Comparison of ENCODE assay signal across 8 mouse cellular contexts in the genomic region with DNA sequence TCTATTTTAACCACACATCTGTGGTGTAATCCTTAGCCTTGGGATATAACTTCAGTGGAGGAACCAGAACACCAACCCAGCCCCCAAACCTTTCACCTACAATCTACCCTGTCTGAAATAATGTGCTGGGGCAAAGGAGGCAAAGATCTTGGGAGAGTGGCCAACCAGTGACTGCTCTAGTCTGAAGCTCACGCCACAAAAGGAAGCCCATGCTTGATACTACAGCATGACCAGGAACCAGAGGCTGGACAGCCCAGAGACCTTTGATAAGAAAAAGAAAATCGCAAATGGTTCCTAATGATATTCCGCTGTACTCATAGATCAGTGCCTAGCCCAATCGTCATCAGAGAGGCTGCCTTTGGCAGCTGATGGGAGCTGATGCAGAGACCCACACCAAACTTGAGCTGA. TPM values are rescaled to one million over a fixed set of nuclear protein-coding genes. Genes with fewer than 3 reads are reported as not detected.
DNase-seq lines count a peak whose midpoint lies in the region; ATAC-seq and TF ChIP-seq lines count a peak whose summit lies in the region.

No protein-coding gene starts in this region.

- peak; percentile 6 for DNase-seq in cerebellum, adult 11-12 months
- DNase-seq in cerebellum, postnatal 14 days, result no peak
- peak; percentile 23 for DNase-seq in heart, postnatal 0 days (ENCODE audit: low spot score)
- no peak for DNase-seq in liver, adult 2 months (ENCODE audit: extremely low read depth, low read depth, low spot score)
- DNase-seq in midbrain, postnatal 0 days (ENCODE audit: low spot score), result no peak
- DNase-seq in spleen, postnatal 14 days (ENCODE audit: low spot score in 2 of 2), result no peak
- no peak for DNase-seq in thymus, postnatal 25 days

- H3K79me2 ChIP-seq in liver, adult 2 months (ENCODE audit: control insufficient read depth, insufficient read depth, low read length), result no peaks in the 10 kb centered on the region

- peak overlapping the region; percentile 82 for H3K9ac ChIP-seq in heart, postnatal 0 days (replicated peaks; ENCODE audit: low read depth, low read length)
- H3K9ac ChIP-seq in liver, adult 2 months (ENCODE audit: low read depth, low read length), result no peak overlapping the region
- no peak overlapping the region for H3K9ac ChIP-seq in midbrain, postnatal 0 days (replicated peaks; ENCODE audit: low read length, poor library complexity, severe bottlenecking)

- peaks cover 1% of the 10 kb centered on the region for H3K4me1 ChIP-seq in bone marrow, adult 2 months (ENCODE audit: control insufficient read depth, insufficient read depth, low read length)
- peaks cover 20% of the 10 kb centered on the region for H3K4me1 ChIP-seq in heart, postnatal 0 days (ENCODE audit: control insufficient read depth, insufficient read depth)
- no peaks in the 10 kb centered on the region for H3K4me1 ChIP-seq in liver, adult 2 months (ENCODE audit: control insufficient read depth, insufficient read depth, low read length)
- peaks cover 9% of the 10 kb centered on the region; the same call in 1 of the 2 replicates for H3K4me1 ChIP-seq in midbrain, postnatal 0 days (ENCODE audit: insufficient read depth, low read length)

- no peak for ATAC-seq in heart, postnatal 0 days (ENCODE audit: insufficient read depth, low read depth)
- no peak for ATAC-seq in midbrain, postnatal 0 days (ENCODE audit: low FRiP score)

- peak overlapping the region; percentile 84 for H3K4me3 ChIP-seq in bone marrow, adult 2 months (replicated peaks; ENCODE audit: control insufficient read depth, low read depth, low read length)
- H3K4me3 ChIP-seq in heart, postnatal 0 days (ENCODE audit: low read depth, low read length), result peak overlapping the region; percentile 79
- no peak overlapping the region for H3K4me3 ChIP-seq in liver, adult 2 months (ENCODE audit: insufficient read depth, low read depth, low read length)
- H3K4me3 ChIP-seq in midbrain, postnatal 0 days (ENCODE audit: low read depth, low read length), result no peak overlapping the region

- no peaks in the 10 kb centered on the region for H3K9me3 ChIP-seq in heart, postnatal 0 days (replicated peaks; ENCODE audit: control insufficient read depth, low read length)
- no peaks in the 10 kb centered on the region for H3K9me3 ChIP-seq in midbrain, postnatal 0 days (ENCODE audit: low read length)

- WGBS in bone marrow, adult 2 months, result 46% methylated on average over 4 of the region's 4 CpGs
- WGBS in heart, postnatal 0 days, result 39% methylated on average over 4 of the region's 4 CpGs
- 74% methylated on average over 4 of the region's 4 CpGs for WGBS in liver, adult 2 months
- 93% methylated on average over 4 of the region's 4 CpGs for WGBS in midbrain, postnatal 0 days

- TF ChIP-seq CTCF in bone marrow, adult 2 months (IDR thresholded peaks at IDR 0.05; ENCODE audit: control insufficient read depth, insufficient read depth, low read length), result no peak
- no peak for TF ChIP-seq CTCF in heart, postnatal 0 days (IDR thresholded peaks at IDR 0.05; ENCODE audit: low read depth)
- no peak for TF ChIP-seq CTCF in liver, adult 2 months (IDR thresholded peaks at IDR 0.05; ENCODE audit: low read depth, low read length)
- TF ChIP-seq CTCF in midbrain, postnatal 0 days (IDR thresholded peaks at IDR 0.05), result no peak

- H3K4me2 ChIP-seq in heart, postnatal 0 days (ENCODE audit: low read depth, low read length), result peak overlapping the region; percentile 71
- peak overlapping the region; percentile 75 for H3K4me2 ChIP-seq in midbrain, postnatal 0 days (ENCODE audit: low read depth, low read length, poor library complexity, severe bottlenecking)

- TF ChIP-seq EP300 in heart, postnatal 0 days (IDR thresholded peaks at IDR 0.05; ENCODE audit: low read depth), result no peak

- no peak for TF ChIP-seq POLR2A in bone marrow, adult 2 months (IDR thresholded peaks at IDR 0.05; ENCODE audit: borderline replicate concordance, control insufficient read depth, low read depth, low read length)
- TF ChIP-seq POLR2A in liver, adult 2 months (IDR thresholded peaks at IDR 0.05; ENCODE audit: extremely low read depth, insufficient read depth, low read length), result no peak

- no peaks in the 10 kb centered on the region for H3K27me3 ChIP-seq in heart, postnatal 0 days (ENCODE audit: control insufficient read depth, insufficient read depth, low read length)
- H3K27me3 ChIP-seq in liver, adult 2 months (ENCODE audit: control insufficient read depth, insufficient read depth, low read length), result no peaks in the 10 kb centered on the region
- H3K27me3 ChIP-seq in midbrain, postnatal 0 days (ENCODE audit: insufficient read depth, low read length), result no peaks in the 10 kb centered on the region

- no peaks in the 10 kb centered on the region for H3K36me3 ChIP-seq in heart, postnatal 0 days (replicated peaks; ENCODE audit: control insufficient read depth, insufficient read depth, low read length)
- H3K36me3 ChIP-seq in liver, adult 2 months (ENCODE audit: control insufficient read depth, insufficient read depth, low read length), result no peaks in the 10 kb centered on the region
- no peaks in the 10 kb centered on the region for H3K36me3 ChIP-seq in midbrain, postnatal 0 days (ENCODE audit: insufficient read depth, low read length)

- peak overlapping the region; percentile 87 for H3K27ac ChIP-seq in bone marrow, adult 2 months (ENCODE audit: control insufficient read depth, insufficient read depth, low read depth, low read length, poor library complexity)
- H3K27ac ChIP-seq in heart, postnatal 0 days (ENCODE audit: low read depth), result peak overlapping the region; percentile 94
- H3K27ac ChIP-seq in liver, adult 2 months (replicated peaks; ENCODE audit: insufficient read depth, low read depth, low read length), result peak overlapping the region; percentile 27; the same call in 1 of the 2 replicates
- no peak overlapping the region for H3K27ac ChIP-seq in midbrain, postnatal 0 days (ENCODE audit: low read depth, low read length)

RNA-seq across cellular contexts. Expression of a gene that starts 9.4 kb away (rescaled TPM):
- 35.8 and 64.2 TPM in 2 replicates for polyA plus RNA-seq in bone marrow, adult 2 months (2011; ENCODE audit: insufficient read depth, insufficient read length, low replicate concordance, missing spikeins)
- 32.4 and 77.9 TPM in 2 replicates for total RNA-seq in heart, postnatal 0 days (2014; rRNA removed; ENCODE audit: low replicate concordance)
- polyA plus RNA-seq in heart, postnatal 0 days (2015; fragmentation: Nextera tagmentation; extraction: Ambion mirVana), result 46.3 and 47.6 TPM in 2 replicates
- total RNA-seq in liver, adult 2 months (2014; rRNA removed), result 9.5 and 11.8 TPM in 2 replicates
- polyA plus RNA-seq in liver, adult 2 months (2012; rRNA removed), result 1.8 and 2.1 TPM in 2 replicates
- 81.3 and 95.7 TPM in 2 replicates for total RNA-seq in midbrain, postnatal 0 days (2014; rRNA removed)
- polyA plus RNA-seq in midbrain, postnatal 0 days (2015; fragmentation: Nextera tagmentation; extraction: Ambion mirVana), result 70.5 and 73.2 TPM in 2 replicates

Comparison
In these comparisons a context has a peak if more than half of its experiments do, and no peak if none do; other contexts are left out.
1. DNase-seq: peak in cerebellum, adult 11-12 months (single experiment) and heart, postnatal 0 days (single experiment); none in cerebellum, postnatal 14 days (0 of 2), liver, adult 2 months (single experiment), midbrain, postnatal 0 days (single experiment), spleen, postnatal 14 days (0 of 2) and thymus, postnatal 25 days (single experiment).
2. H3K4me3 ChIP-seq: peak in bone marrow, adult 2 months (single experiment) and heart, postnatal 0 days (single experiment); none in liver, adult 2 months (single experiment) and midbrain, postnatal 0 days (single experiment).
3. RNA of a gene that starts 9.4 kb away (polyA plus RNA-seq): 70.5 to 73.2 TPM in midbrain, postnatal 0 days, 35.8 to 64.2 TPM in bone marrow, adult 2 months and 46.3 to 47.6 TPM in heart, postnatal 0 days; 1.8 to 2.1 TPM in liver, adult 2 months; every median in the first group is over 10 times any median in the second.